Mouse (Mus musculus) hindbrain, postnatal 0 days (tissue): ENCODE results near the gene Gpr3. TPM values are rescaled to one million over a fixed set of nuclear protein-coding genes. Genes with fewer than 3 reads are reported as not detected.

Experiments used
- ATAC-seq: fragments of 200-750 bp; cut with Nextera tagmentation; 2 replicates; pipeline ENCODE4 v1.8.0; 2017; ENCODE audit warnings: mild to moderate bottlenecking, moderate TSS enrichment, moderate library complexity
- DNase-seq: peaks from one replicate; pipeline ENCODE4 v3.0.0-alpha.2; 2015; ENCODE audit warnings: low spot score
- H3K27ac ChIP-seq: fragments of 300-500 bp; sonication (generic); 2 replicates; pipeline ENCODE4 v1.5.1; 2014; ENCODE audit warnings: mild to moderate bottlenecking
- H3K27me3 ChIP-seq: fragments of 300-500 bp; sonication (generic); 2 replicates; pipeline ENCODE4 v1.6.1; 2014; ENCODE audit warnings: low read length, mixed read lengths; ENCODE audit not compliant: insufficient read depth
- H3K36me3 ChIP-seq: fragments of 300-500 bp; sonication (generic); 2 replicates; pipeline ENCODE4 v1.6.1; 2014; ENCODE audit warnings: low read length, mixed read lengths; ENCODE audit not compliant: insufficient read depth
- H3K4me1 ChIP-seq: fragments of 300-500 bp; sonication (generic); 2 replicates; pipeline ENCODE4 v1.6.1; 2014; ENCODE audit warnings: antibody characterized with exemption, low read length, mixed read lengths; ENCODE audit not compliant: insufficient read depth
- H3K4me2 ChIP-seq: fragments of 300-500 bp; sonication (generic); 2 replicates; pipeline ENCODE4 v1.6.1; 2014; ENCODE audit warnings: low read depth, mild to moderate bottlenecking, low read length, moderate library complexity, mixed read lengths
- H3K4me3 ChIP-seq: fragments of 300-500 bp; sonication (generic); 2 replicates; pipeline ENCODE4 v1.5.1; 2014; ENCODE audit warnings: low read length
- H3K9ac ChIP-seq: fragments of 300-500 bp; sonication (generic); replicated peaks from 2 replicates; pipeline ENCODE4 v1.6.1; 2014; ENCODE audit warnings: mild to moderate bottlenecking, low read length, moderate library complexity, mixed read lengths
- H3K9me3 ChIP-seq: fragments of 300-500 bp; sonication (generic); 2 replicates; pipeline ENCODE4 v1.6.1; 2016; ENCODE audit warnings: low read length, mixed read lengths
- CTCF ChIP-seq: IDR thresholded peaks from 2 replicates; pipeline ENCODE4 v1.5.1; 2016; ENCODE audit warnings: antibody characterized with exemption, control low read depth, low read depth
- WGBS: fragments of 180-500 bp; shearing (Covaris S2); extraction: QIAGEN DNeasy Blood & Tissue Kit; methylation state at CpG from one replicate; pipeline ENCODE4 v1.1.7; 2014; 5-methylcytosine and 5-hydroxymethylcytosine counted together
- polyA plus RNA-seq: library from polyadenylated mRNA; unstranded; fragments of >200 nt; fragmentation: Nextera tagmentation; extraction: Ambion mirVana; gene quantifications from 2 replicates; pipeline ENCODE4 v1.2.1, GENCODE M21; 2015
- total RNA-seq: library from RNA; depleted of rRNA; stranded (reverse); fragments of >200 nt; gene quantifications from 2 replicates; pipeline ENCODE4 v1.2.3, GENCODE M21; 2014

Gpr3 gene
- total and polyA plus RNA-seq, 2 experiments from 2014 or later, result 4.5 to 7.0 TPM

- Histone ChIP-seq H3K4me1 (0 out of 2 replicates have a peak, but pooled peaks cover 6% of the 10 kb centered on the region), H3K9me3 (no peaks in the 10 kb centered on the region), H3K36me3 (no peaks in the 10 kb centered on the region), H3K4me2 (no peak overlapping the region), H3K9ac (no peak overlapping the region), H3K27me3 (peaks cover 17% of the 10 kb centered on the region), H3K4me3 (no peak overlapping the region), H3K27ac (no peak overlapping the region)
- 68% methylated on average over 12 of the region's 12 CpGs for WGBS
- DNase-seq (no peak), ATAC-seq (0 out of 2 replicates have a peak, but pooled peaks have one; percentile 9)
- TF ChIP-seq CTCF, result no peak
These were observed 41.1 kb upstream of the Gpr3 start for GRCm38 (mm10) chr4:133253412-133253811.

GRCm38 (mm10) chr4:133252089-133252488 is 39.8 kb upstream of the Gpr3 start:
- no peak overlapping the region for H3K9ac ChIP-seq
- no peak overlapping the region for H3K4me3 ChIP-seq
- peaks cover 27% of the 10 kb centered on the region for H3K27me3 ChIP-seq
- H3K4me1 ChIP-seq, result 0 out of 2 replicates have a peak, but pooled peaks cover 6% of the 10 kb centered on the region
- DNase-seq, result peak; percentile 27
- H3K36me3 ChIP-seq, result no peaks in the 10 kb centered on the region
- no peak for ATAC-seq
- 47% methylated on average over 4 of the region's 4 CpGs for WGBS
- no peaks in the 10 kb centered on the region for H3K9me3 ChIP-seq
- peak; percentile 50 for TF ChIP-seq CTCF
- no peak overlapping the region for H3K27ac ChIP-seq
- H3K4me2 ChIP-seq, result no peak overlapping the region

- Histone ChIP-seq H3K9ac (peak overlapping the region; percentile 28), H3K36me3 (no peaks in the 10 kb centered on the region), H3K27ac (no peak overlapping the region), H3K27me3 (peaks cover 30% of the 10 kb centered on the region), H3K4me1 (0 out of 2 replicates have a peak, but pooled peaks cover 6% of the 10 kb centered on the region), H3K4me2 (peak overlapping the region; percentile 52), H3K9me3 (no peaks in the 10 kb centered on the region), H3K4me3 (peak overlapping the region; percentile 27)
- no peak for DNase-seq
- TF ChIP-seq CTCF, result no peak
- ATAC-seq, result no peak
- 2% methylated on average over 31 of the region's 31 CpGs for WGBS
These were observed 38.9 kb upstream of the Gpr3 start for GRCm38 (mm10) chr4:133251214-133251613.

- WGBS, result 4% methylated on average over 22 of the region's 22 CpGs
- Histone ChIP-seq H3K4me2 (peak overlapping the region; percentile 52), H3K27ac (no peak overlapping the region), H3K27me3 (peaks cover 30% of the 10 kb centered on the region), H3K36me3 (no peaks in the 10 kb centered on the region), H3K4me3 (peak overlapping the region; percentile 27), H3K9me3 (no peaks in the 10 kb centered on the region), H3K4me1 (0 out of 2 replicates have a peak, but pooled peaks cover 6% of the 10 kb centered on the region), H3K9ac (peak overlapping the region; percentile 28; the same call in 1 of the 2 replicates)
- DNase-seq (peak; percentile 77), ATAC-seq (no peak)
- TF ChIP-seq CTCF, result peak; percentile 84
These were observed 38.3 kb upstream of the Gpr3 start for GRCm38 (mm10) chr4:133250609-133251008.

GRCm38 (mm10) chr4:133247806-133248449 is 35.6 kb upstream of the Gpr3 start:
- peaks cover 32% of the 10 kb centered on the region for H3K27me3 ChIP-seq

GRCm38 (mm10) chr4:133247072-133247471 is 34.7 kb upstream of the Gpr3 start:
- no peak for ATAC-seq
- WGBS, result 29% methylated on average over 15 of the region's 15 CpGs
- no peak overlapping the region for H3K4me3 ChIP-seq
- TF ChIP-seq CTCF, result no peak
- peaks cover 33% of the 10 kb centered on the region for H3K27me3 ChIP-seq
- DNase-seq, result no peak
- H3K4me2 ChIP-seq, result no peak overlapping the region
- H3K9ac ChIP-seq, result no peak overlapping the region
- H3K27ac ChIP-seq, result no peak overlapping the region
- 0 out of 2 replicates have a peak, but pooled peaks cover 6% of the 10 kb centered on the region for H3K4me1 ChIP-seq
- H3K9me3 ChIP-seq, result no peaks in the 10 kb centered on the region
- H3K36me3 ChIP-seq, result no peaks in the 10 kb centered on the region

More at GRCm38 (mm10) chr4:133247806-133248449, 35.6 kb upstream of the Gpr3 start:
- Histone ChIP-seq H3K4me3 (no peak overlapping the region), H3K36me3 (no peaks in the 10 kb centered on the region), H3K4me2 (no peak overlapping the region), H3K9me3 (no peaks in the 10 kb centered on the region), H3K27ac (no peak overlapping the region), H3K4me1 (0 out of 2 replicates have a peak, but pooled peaks cover 6% of the 10 kb centered on the region), H3K9ac (no peak overlapping the region)
- ATAC-seq (no peak), DNase-seq (no peak)
- TF ChIP-seq CTCF, result no peak
- WGBS, result 81% methylated on average over 13 of the region's 13 CpGs

- no peak for DNase-seq
- peaks cover 21% of the 10 kb centered on the region for H3K27me3 ChIP-seq
- ATAC-seq, result no peak
- H3K9me3 ChIP-seq, result no peaks in the 10 kb centered on the region
- H3K4me3 ChIP-seq, result no peak overlapping the region
- no peak overlapping the region for H3K4me2 ChIP-seq
- H3K4me1 ChIP-seq, result no peaks in the 10 kb centered on the region
- no peak for TF ChIP-seq CTCF
- H3K27ac ChIP-seq, result no peak overlapping the region
- H3K9ac ChIP-seq, result no peak overlapping the region
- no peaks in the 10 kb centered on the region for H3K36me3 ChIP-seq
- 89% methylated on average over 1 of the region's 1 CpGs for WGBS
These were observed 32.0 kb upstream of the Gpr3 start for GRCm38 (mm10) chr4:133244289-133244688.
